Mouse (Mus musculus): ENCODE measurements around the gene Jak2. TPM values are rescaled to one million over a fixed set of nuclear protein-coding genes. Genes with fewer than 3 reads are reported as not detected.

Jak2 gene
- polyA plus RNA-seq, 1 experiment = 17.9 TPM

GRCm38 (mm10) chr19:29336624-29337023 lies 85.0 kb downstream of the Jak2 start:
- Histone ChIP-seq H3K4me1 (ENCODE audit: control insufficient read depth, insufficient read depth, low read length) (no peaks in the 10 kb centered on the region), H3K4me3 (replicated peaks; ENCODE audit: insufficient read depth, low read depth, low read length) (no peak overlapping the region), H3K27ac (ENCODE audit: insufficient read depth, low read length) (no peak overlapping the region), H3K27me3 (ENCODE audit: control insufficient read depth, insufficient read depth, low read length) (no peaks in the 10 kb centered on the region; the same call in 1 of the 2 replicates)
- DNase-seq = no peak
- WGBS = 91% methylated on average over 2 of the region's 2 CpGs
- TF ChIP-seq CTCF (IDR thresholded peaks at IDR 0.05; ENCODE audit: borderline replicate concordance, insufficient read depth, low read depth, low read length) = no peak
- no peak for TF ChIP-seq POLR2A (IDR thresholded peaks at IDR 0.05; ENCODE audit: borderline replicate concordance, insufficient read depth, low read length)

- 75% methylated on average over 4 of the region's 4 CpGs for WGBS
These were observed 89.4 kb downstream of the Jak2 start for GRCm38 (mm10) chr19:29341029-29341428.

GRCm38 (mm10) chr19:29342281-29342680 lies 90.7 kb downstream of the Jak2 start:
- no peak for DNase-seq
- 88% methylated on average over 6 of the region's 6 CpGs for WGBS

More at GRCm38 (mm10) chr19:29341029-29341428, 89.4 kb downstream of the Jak2 start:
- no peak for TF ChIP-seq CTCF (IDR thresholded peaks at IDR 0.05; ENCODE audit: borderline replicate concordance, insufficient read depth, low read depth, low read length)
- H3K27me3 ChIP-seq (ENCODE audit: control insufficient read depth, insufficient read depth, low read length) = no peaks in the 10 kb centered on the region
- DNase-seq = no peak
- no peaks in the 10 kb centered on the region for H3K4me1 ChIP-seq (ENCODE audit: control insufficient read depth, insufficient read depth, low read length)
- no peak overlapping the region for H3K27ac ChIP-seq (ENCODE audit: insufficient read depth, low read length)
- H3K4me3 ChIP-seq (replicated peaks; ENCODE audit: insufficient read depth, low read depth, low read length) = no peak overlapping the region

GRCm38 (mm10) chr19:29344868-29345267 lies 93.2 kb downstream of the Jak2 start:
- DNase-seq = no peak
- no peaks in the 10 kb centered on the region for H3K27me3 ChIP-seq (ENCODE audit: control insufficient read depth, insufficient read depth, low read length)
- H3K4me1 ChIP-seq (ENCODE audit: control insufficient read depth, insufficient read depth, low read length) = no peaks in the 10 kb centered on the region
- H3K27ac ChIP-seq (ENCODE audit: insufficient read depth, low read length) = no peak overlapping the region
- TF ChIP-seq POLR2A (IDR thresholded peaks at IDR 0.05; ENCODE audit: borderline replicate concordance, insufficient read depth, low read length) = no peak
- TF ChIP-seq CTCF (IDR thresholded peaks at IDR 0.05; ENCODE audit: borderline replicate concordance, insufficient read depth, low read depth, low read length) = no peak
- no peak overlapping the region for H3K4me3 ChIP-seq (replicated peaks; ENCODE audit: insufficient read depth, low read depth, low read length)

More at GRCm38 (mm10) chr19:29342281-29342680, 90.7 kb downstream of the Jak2 start:
- TF ChIP-seq POLR2A (IDR thresholded peaks at IDR 0.05; ENCODE audit: borderline replicate concordance, insufficient read depth, low read length) (no peak), CTCF (IDR thresholded peaks at IDR 0.05; ENCODE audit: borderline replicate concordance, insufficient read depth, low read depth, low read length) (no peak)
- Histone ChIP-seq H3K4me3 (replicated peaks; ENCODE audit: insufficient read depth, low read depth, low read length) (no peak overlapping the region), H3K27me3 (ENCODE audit: control insufficient read depth, insufficient read depth, low read length) (no peaks in the 10 kb centered on the region), H3K27ac (ENCODE audit: insufficient read depth, low read length) (no peak overlapping the region), H3K4me1 (ENCODE audit: control insufficient read depth, insufficient read depth, low read length) (no peaks in the 10 kb centered on the region)

- Histone ChIP-seq H3K4me3 (replicated peaks; ENCODE audit: insufficient read depth, low read depth, low read length) (no peak overlapping the region), H3K27ac (ENCODE audit: insufficient read depth, low read length) (no peak overlapping the region), H3K27me3 (ENCODE audit: control insufficient read depth, insufficient read depth, low read length) (no peaks in the 10 kb centered on the region), H3K4me1 (ENCODE audit: control insufficient read depth, insufficient read depth, low read length) (no peaks in the 10 kb centered on the region)
- 82% methylated on average over 6 of the region's 6 CpGs for WGBS
- TF ChIP-seq POLR2A (IDR thresholded peaks at IDR 0.05; ENCODE audit: borderline replicate concordance, insufficient read depth, low read length) (no peak), CTCF (IDR thresholded peaks at IDR 0.05; ENCODE audit: borderline replicate concordance, insufficient read depth, low read depth, low read length) (no peak)
- DNase-seq = no peak
These were observed 94.0 kb downstream of the Jak2 start for GRCm38 (mm10) chr19:29345636-29346035.

- TF ChIP-seq POLR2A (IDR thresholded peaks at IDR 0.05; ENCODE audit: borderline replicate concordance, insufficient read depth, low read length) (no peak), CTCF (IDR thresholded peaks at IDR 0.05; ENCODE audit: borderline replicate concordance, insufficient read depth, low read depth, low read length) (no peak)
- 37% methylated on average over 5 of the region's 5 CpGs for WGBS
- Histone ChIP-seq H3K27ac (ENCODE audit: insufficient read depth, low read length) (no peak overlapping the region), H3K4me1 (ENCODE audit: control insufficient read depth, insufficient read depth, low read length) (no peaks in the 10 kb centered on the region), H3K27me3 (ENCODE audit: control insufficient read depth, insufficient read depth, low read length) (no peaks in the 10 kb centered on the region), H3K4me3 (replicated peaks; ENCODE audit: insufficient read depth, low read depth, low read length) (no peak overlapping the region)
- no peak for DNase-seq
These were observed 99.4 kb downstream of the Jak2 start for GRCm38 (mm10) chr19:29350991-29351390.

GRCm38 (mm10) chr19:29354895-29355877 lies 103.6 kb downstream of the Jak2 start:
- TF ChIP-seq POLR2A (IDR thresholded peaks at IDR 0.05; ENCODE audit: borderline replicate concordance, insufficient read depth, low read length) = no peak
- TF ChIP-seq CTCF (IDR thresholded peaks at IDR 0.05; ENCODE audit: borderline replicate concordance, insufficient read depth, low read depth, low read length) = peak; percentile 94
- Histone ChIP-seq H3K4me3 (replicated peaks; ENCODE audit: insufficient read depth, low read depth, low read length) (peak overlapping the region; percentile 48), H3K4me1 (ENCODE audit: control insufficient read depth, insufficient read depth, low read length) (no peaks in the 10 kb centered on the region), H3K27me3 (ENCODE audit: control insufficient read depth, insufficient read depth, low read length) (no peaks in the 10 kb centered on the region), H3K27ac (ENCODE audit: insufficient read depth, low read length) (no peak overlapping the region)
- 3% methylated on average over 20 of the region's 20 CpGs for WGBS
- DNase-seq = peak; percentile 77 to 86

GRCm38 (mm10) chr19:29356281-29356680 lies 104.7 kb downstream of the Jak2 start:
- no peak for DNase-seq
- H3K4me3 ChIP-seq (replicated peaks; ENCODE audit: insufficient read depth, low read depth, low read length) = no peak overlapping the region
- H3K27ac ChIP-seq (ENCODE audit: insufficient read depth, low read length) = no peak overlapping the region
- no peaks in the 10 kb centered on the region; the same call in 1 of the 2 replicates for H3K4me1 ChIP-seq (ENCODE audit: control insufficient read depth, insufficient read depth, low read length)
- no peaks in the 10 kb centered on the region for H3K27me3 ChIP-seq (ENCODE audit: control insufficient read depth, insufficient read depth, low read length)
- 90% methylated on average over 11 of the region's 11 CpGs for WGBS
- TF ChIP-seq POLR2A (IDR thresholded peaks at IDR 0.05; ENCODE audit: borderline replicate concordance, insufficient read depth, low read length) (no peak), CTCF (IDR thresholded peaks at IDR 0.05; ENCODE audit: borderline replicate concordance, insufficient read depth, low read depth, low read length) (no peak)

Data from cerebellum, adult 2 months (tissue).